Mouse (Mus musculus): ENCODE results near the gene Vmn1r26. TPM values are rescaled to one million over a fixed set of nuclear protein-coding genes. Genes with fewer than 3 reads are reported as not detected.
"Not testable (repeated sequence)": the region's sequence is repeated elsewhere in the genome, so short reads cannot be mapped to it uniquely, and the experiment has no call there.

Gene Vmn1r26
- polyA plus RNA-seq (2012; rRNA removed) = not detected in 2 replicates

- no peak for DNase-seq (ENCODE audit: extremely low spot score in 1 of 2, low spot score in 1 of 2)
These were observed at the start of gene Vmn1r26 for GRCm38 (mm10) chr6:58015059-58015458. Gene Vmn1r26, minus strand, starts transcription at chr6:58015159.

GRCm38 (mm10) chr6:58044025-58044424 lies 29.1 kb upstream of the Vmn1r26 start:
- peak; percentile 17 to 48 for DNase-seq (ENCODE audit: extremely low spot score in 1 of 2, low spot score in 1 of 2)

GRCm38 (mm10) chr6:58017478-58017877 lies 2.5 kb upstream of the Vmn1r26 start:
- DNase-seq (ENCODE audit: extremely low spot score in 1 of 2, low spot score in 1 of 2) = not testable (repeated sequence)

GRCm38 (mm10) chr6:57980710-57981109 lies 34.2 kb downstream of the Vmn1r26 start, which contains the start of gene Vmn1r25:
Gene Vmn1r25, minus strand, starts transcription at chr6:57980810.
- no peak for DNase-seq (ENCODE audit: extremely low spot score in 1 of 2, low spot score in 1 of 2)

- not testable (repeated sequence) for DNase-seq (ENCODE audit: extremely low spot score in 1 of 2, low spot score in 1 of 2)
These were observed 53.6 kb downstream of the Vmn1r26 start, which contains the start of gene Vmn1r24 for GRCm38 (mm10) chr6:57961403-57961802. Gene Vmn1r24, minus strand, starts transcription at chr6:57961503.

Other genes starting within 250 kb of the Vmn1r26 start
- 82.9 and 86.5 TPM in 2 replicates for gene Vopp1, start 190.0 kb downstream of the Vmn1r26 start, polyA plus RNA-seq (2012; rRNA removed)
- gene Vmn1r21, start 164.8 kb downstream of the Vmn1r26 start, polyA plus RNA-seq (2012; rRNA removed) = not detected in 2 replicates
- gene Vmn1r22, start 107.1 kb downstream of the Vmn1r26 start, polyA plus RNA-seq (2012; rRNA removed) = not detected in 2 replicates
- not detected in 2 replicates for gene Vmn1r23, start 88.3 kb downstream of the Vmn1r26 start, polyA plus RNA-seq (2012; rRNA removed)
- gene Vmn1r24, start 53.7 kb downstream of the Vmn1r26 start, polyA plus RNA-seq (2012; rRNA removed) = not detected in 2 replicates
- gene Vmn1r25, start 34.3 kb downstream of the Vmn1r26 start, polyA plus RNA-seq (2012; rRNA removed) = not detected in 2 replicates
- gene Vmn1r27, start 203.7 kb upstream of the Vmn1r26 start, polyA plus RNA-seq (2012; rRNA removed) = not detected in 2 replicates
- gene Vmn1r28, start 246.9 kb upstream of the Vmn1r26 start, polyA plus RNA-seq (2012; rRNA removed) = not detected in 2 replicates